Mouse (Mus musculus) lung, embryonic 14.5 days (tissue): ENCODE results near the gene Tyw1. TPM values are rescaled to one million over a fixed set of nuclear protein-coding genes. Genes with fewer than 3 reads are reported as not detected.
A peak's percentile ranks its signal among the peaks of the same experiment; 100 is the strongest.

Experiments used
- ATAC-seq: fragments of 200-750 bp; cut with Nextera tagmentation; 2 replicates; pipeline ENCODE4 v1.8.0; 2017; ENCODE audit warnings: mild to moderate bottlenecking, moderate TSS enrichment, moderate library complexity; ENCODE audit not compliant: insufficient read depth
- DNase-seq: peaks from one replicate; pipeline ENCODE4 v3.0.0-alpha.2; 2015
- H3K27ac ChIP-seq: fragments of 300-500 bp; sonication (generic); 2 replicates; pipeline ENCODE4 v1.5.1; 2014; ENCODE audit warnings: low read depth, mild to moderate bottlenecking, moderate library complexity
- H3K27me3 ChIP-seq: fragments of 300-500 bp; sonication (generic); 2 replicates; pipeline ENCODE4 v1.6.1; 2014; ENCODE audit warnings: low read length, control low read depth; ENCODE audit not compliant: insufficient read depth
- H3K36me3 ChIP-seq: fragments of 300-500 bp; sonication (generic); 2 replicates; pipeline ENCODE4 v1.6.1; 2014; ENCODE audit warnings: control low read depth; ENCODE audit not compliant: insufficient read depth
- H3K4me1 ChIP-seq: fragments of 300-500 bp; sonication (generic); 2 replicates; pipeline ENCODE4 v1.6.1; 2014; ENCODE audit warnings: antibody characterized with exemption, control low read depth; ENCODE audit not compliant: insufficient read depth
- H3K4me2 ChIP-seq: fragments of 300-500 bp; sonication (generic); 2 replicates; pipeline ENCODE4 v1.6.1; 2014; ENCODE audit warnings: mild to moderate bottlenecking
- H3K4me3 ChIP-seq: fragments of 300-500 bp; sonication (generic); 2 replicates; pipeline ENCODE4 v1.5.1; 2014; ENCODE audit warnings: low read depth, low read length
- H3K9ac ChIP-seq: fragments of 300-500 bp; sonication (generic); 2 replicates; pipeline ENCODE4 v1.6.1; 2014
- H3K9me3 ChIP-seq: fragments of 300-500 bp; sonication (generic); 2 replicates; pipeline ENCODE4 v1.6.1; 2016; ENCODE audit warnings: low read depth, low read length, control low read depth
- CTCF ChIP-seq: IDR thresholded peaks from 2 replicates; pipeline ENCODE4 v1.5.1; 2016; ENCODE audit warnings: antibody characterized with exemption, low read depth
- WGBS: fragments of 180-500 bp; shearing (Covaris S2); extraction: QIAGEN DNeasy Blood & Tissue Kit; methylation state at CpG from one replicate; pipeline ENCODE4 v1.1.7; 2014; 5-methylcytosine and 5-hydroxymethylcytosine counted together
- polyA plus RNA-seq: library from polyadenylated mRNA; unstranded; fragments of >200 nt; fragmentation: Nextera tagmentation; extraction: Ambion mirVana; gene quantifications from 2 replicates; pipeline ENCODE4 v1.2.1, GENCODE M21; 2014

Gene Tyw1
- polyA plus RNA-seq, 1 experiment from 2014 or later: 27.5 TPM

DNA sequence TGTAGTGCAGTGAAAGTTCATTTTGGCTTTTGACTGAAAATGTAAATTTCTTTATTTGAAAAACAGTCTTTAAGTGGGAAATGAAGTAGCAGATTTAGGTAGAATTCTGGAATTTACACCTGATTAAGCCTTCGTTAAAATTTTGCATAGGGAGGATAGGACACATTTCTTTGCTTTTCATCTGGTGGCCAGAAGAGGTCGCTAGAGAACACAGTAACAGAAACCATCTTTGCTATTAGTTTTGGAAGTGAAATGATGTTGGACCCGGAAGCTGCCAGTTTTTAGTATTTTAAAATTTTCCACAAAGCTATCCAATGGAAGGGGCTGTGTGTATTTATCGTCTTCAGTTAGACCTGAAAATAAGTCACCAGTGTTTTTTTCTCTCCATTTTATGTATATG lies 20.1 kb downstream of the Tyw1 start:
- Histone ChIP-seq H3K36me3 (peaks cover 56% of the 10 kb centered on the region), H3K4me1 (no peaks in the 10 kb centered on the region), H3K27me3 (no peaks in the 10 kb centered on the region), H3K4me2 (no peak overlapping the region), H3K27ac (no peak overlapping the region), H3K4me3 (no peak overlapping the region), H3K9me3 (no peaks in the 10 kb centered on the region), H3K9ac (no peak overlapping the region)
- peak; percentile 72 for DNase-seq
- ATAC-seq: no peak
- TF ChIP-seq CTCF: peak; percentile 73
- WGBS: 55% methylated on average over 4 of the region's 4 CpGs

GRCm38 (mm10) chr5:130278011-130278472 lies 22.6 kb downstream of the Tyw1 start:
- 77% methylated on average over 7 of the region's 7 CpGs for WGBS
- H3K4me3 ChIP-seq: no peak overlapping the region
- no peaks in the 10 kb centered on the region for H3K9me3 ChIP-seq
- no peak for TF ChIP-seq CTCF
- peaks cover 55% of the 10 kb centered on the region for H3K36me3 ChIP-seq
- DNase-seq (no peak), ATAC-seq (no peak)
- no peak overlapping the region for H3K9ac ChIP-seq
- H3K27ac ChIP-seq: no peak overlapping the region
- H3K4me1 ChIP-seq: no peaks in the 10 kb centered on the region
- H3K27me3 ChIP-seq: no peaks in the 10 kb centered on the region
- H3K4me2 ChIP-seq: no peak overlapping the region

GRCm38 (mm10) chr5:130283079-130283732 lies 27.8 kb downstream of the Tyw1 start:
- 96% methylated on average over 9 of the region's 9 CpGs for WGBS
- H3K36me3 ChIP-seq: peaks cover 44% of the 10 kb centered on the region
- H3K27me3 ChIP-seq: no peaks in the 10 kb centered on the region
- no peak overlapping the region for H3K4me2 ChIP-seq
- H3K27ac ChIP-seq: no peak overlapping the region
- H3K4me1 ChIP-seq: no peaks in the 10 kb centered on the region
- H3K9me3 ChIP-seq: no peaks in the 10 kb centered on the region
- DNase-seq: no peak
- no peak overlapping the region for H3K9ac ChIP-seq
- TF ChIP-seq CTCF: no peak
- no peak overlapping the region for H3K4me3 ChIP-seq
- ATAC-seq: no peak

GRCm38 (mm10) chr5:130288106-130288505 lies 32.7 kb downstream of the Tyw1 start:
- no peak for TF ChIP-seq CTCF
- H3K27ac ChIP-seq: no peak overlapping the region
- H3K36me3 ChIP-seq: peaks cover 49% of the 10 kb centered on the region
- 89% methylated on average over 7 of the region's 7 CpGs for WGBS
- ATAC-seq: no peak
- no peak overlapping the region for H3K4me3 ChIP-seq
- no peaks in the 10 kb centered on the region for H3K27me3 ChIP-seq
- no peak overlapping the region for H3K4me2 ChIP-seq
- no peaks in the 10 kb centered on the region for H3K9me3 ChIP-seq
- H3K4me1 ChIP-seq: no peaks in the 10 kb centered on the region
- DNase-seq: no peak
- H3K9ac ChIP-seq: no peak overlapping the region

- Histone ChIP-seq H3K9me3 (no peaks in the 10 kb centered on the region), H3K4me3 (no peak overlapping the region), H3K27me3 (no peaks in the 10 kb centered on the region), H3K4me1 (no peaks in the 10 kb centered on the region), H3K27ac (no peak overlapping the region), H3K36me3 (peaks cover 37% of the 10 kb centered on the region; the same call in 1 of the 2 replicates), H3K9ac (no peak overlapping the region), H3K4me2 (no peak overlapping the region)
- TF ChIP-seq CTCF: no peak; the same call in 1 of the 2 replicates
- ATAC-seq (no peak), DNase-seq (no peak)
- WGBS: 98% methylated on average over 6 of the region's 6 CpGs
Observed at GRCm38 (mm10) chr5:130290242-130290641, 34.8 kb downstream of the Tyw1 start.

GRCm38 (mm10) chr5:130290775-130291174 lies 35.4 kb downstream of the Tyw1 start:
- no peaks in the 10 kb centered on the region for H3K9me3 ChIP-seq
- no peak for DNase-seq
- 90% methylated on average over 12 of the region's 12 CpGs for WGBS
- no peaks in the 10 kb centered on the region for H3K4me1 ChIP-seq
- no peak for TF ChIP-seq CTCF
- H3K4me2 ChIP-seq: no peak overlapping the region
- no peak overlapping the region for H3K27ac ChIP-seq
- H3K36me3 ChIP-seq: peaks cover 37% of the 10 kb centered on the region; the same call in 1 of the 2 replicates
- no peak for ATAC-seq
- H3K9ac ChIP-seq: no peak overlapping the region
- H3K4me3 ChIP-seq: no peak overlapping the region
- H3K27me3 ChIP-seq: no peaks in the 10 kb centered on the region

DNA sequence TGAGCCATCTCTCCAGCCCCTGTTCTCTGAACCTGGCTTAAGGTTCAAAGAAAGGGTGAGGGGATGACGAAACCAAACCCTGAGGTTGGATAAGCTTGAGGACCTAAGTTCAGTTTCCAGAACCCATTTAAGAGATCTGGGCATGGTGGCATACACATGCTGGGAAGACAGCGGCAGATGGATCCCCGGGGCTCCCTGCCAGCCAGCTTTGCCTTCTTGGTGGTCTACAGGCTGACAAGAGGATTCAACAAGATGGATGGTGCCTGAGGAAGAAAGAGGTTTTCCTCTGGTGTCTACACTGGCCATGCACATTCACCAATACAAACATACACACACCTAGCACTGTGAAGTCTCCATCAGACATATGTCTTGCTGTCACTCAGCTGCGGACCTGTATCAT lies 37.6 kb downstream of the Tyw1 start:
- no peak overlapping the region for H3K4me3 ChIP-seq
- no peak overlapping the region for H3K9ac ChIP-seq
- H3K36me3 ChIP-seq: peaks cover 47% of the 10 kb centered on the region; the same call in 1 of the 2 replicates
- no peaks in the 10 kb centered on the region for H3K9me3 ChIP-seq
- no peak overlapping the region for H3K27ac ChIP-seq
- no peaks in the 10 kb centered on the region for H3K27me3 ChIP-seq
- ATAC-seq (no peak), DNase-seq (no peak)
- H3K4me2 ChIP-seq: no peak overlapping the region
- no peaks in the 10 kb centered on the region for H3K4me1 ChIP-seq
- 74% methylated on average over 4 of the region's 4 CpGs for WGBS
- TF ChIP-seq CTCF: no peak
